ENCODE assay signal across 8 mouse cellular contexts in genomic region chr1:37872131-37873067, GRCm38 (mm10). TPM values are rescaled to one million over a fixed set of nuclear protein-coding genes. Genes with fewer than 3 reads are reported as not detected.
A peak's percentile ranks its signal among the peaks of the same experiment; 100 is the strongest.
DNase-seq lines count a peak whose midpoint lies in the region.

No protein-coding gene starts in this region.

- peak; percentile 72 to 78 for DNase-seq in adrenal gland, adult 18-20 months (ENCODE audit: low spot score in 2 of 2)
- peak; percentile 79 for DNase-seq in embryo, embryonic 10 days (ENCODE audit: low spot score)
- DNase-seq in gastrocnemius, adult 8-10 months (ENCODE audit: low spot score in 2 of 2), result peak; percentile 51 to 59
- peak; percentile 92 for DNase-seq in induced T-regulatory cell, adult 2 months (ENCODE audit: low read depth)
- DNase-seq in left cerebral cortex, adult 9 months (ENCODE audit: low spot score in 2 of 2), result peak; percentile 80 to 81
- DNase-seq in right cerebral cortex, postnatal 10 days (ENCODE audit: low spot score in 2 of 2), result peak; percentile 89 to 93
- DNase-seq in urinary bladder, postnatal 36 days (ENCODE audit: low spot score in 2 of 2), result peak; percentile 60 to 80

- peaks cover 8% of the 10 kb centered on the region for H3K9me3 ChIP-seq in megakaryocyte, embryonic 14.5 days

- peaks cover 32% of the 10 kb centered on the region for H3K36me3 ChIP-seq in megakaryocyte, embryonic 14.5 days (replicated peaks; ENCODE audit: low read length)

- H3K4me3 ChIP-seq in megakaryocyte, embryonic 14.5 days (replicated peaks), result peak overlapping the region; percentile 92

- no peaks in the 10 kb centered on the region for H3K27me3 ChIP-seq in megakaryocyte, embryonic 14.5 days (replicated peaks)

- peaks cover 57% of the 10 kb centered on the region for H3K4me1 ChIP-seq in megakaryocyte, embryonic 14.5 days

RNA-seq across cellular contexts. Expression of gene Lipt1, which starts 0.9 kb away (rescaled TPM):
- 10 to 100 TPM in 1 of 2 experiments, 1 to 10 TPM in 1; 10.0 to 15.8 TPM for total RNA-seq in adrenal gland, adult 18-20 months (2021)
- total RNA-seq in gastrocnemius, adult 8-10 months (2022), result 10 to 100 TPM in 1 of 4 experiments, 1 to 10 TPM in 3; 8.5 to 10.7 (median 9.1) TPM
- not detected in 2 replicates for polyA plus RNA-seq in megakaryocyte, embryonic 14.5 days (2012; ENCODE audit: insufficient read depth, low replicate concordance)

RNA-seq across cellular contexts. Expression of gene Tsga10, which starts 6.2 kb away (rescaled TPM):
- 1 to 10 TPM; 3.9 to 6.2 TPM for total RNA-seq in adrenal gland, adult 18-20 months (2021)
- total RNA-seq in gastrocnemius, adult 8-10 months (2022), result 1 to 10 TPM; 6.1 to 8.0 (median 7.7) TPM
- 0.35 TPM in 1 of 2 replicates, not detected in the other for polyA plus RNA-seq in megakaryocyte, embryonic 14.5 days (2012; ENCODE audit: insufficient read depth, low replicate concordance)

RNA-seq across cellular contexts. Expression of gene Mitd1, which starts 17.8 kb away (rescaled TPM):
- total RNA-seq in adrenal gland, adult 18-20 months (2021), result 10 to 100 TPM in 1 of 2 experiments, 1 to 10 TPM in 1; 9.6 to 12.9 TPM
- total RNA-seq in gastrocnemius, adult 8-10 months (2022), result 1 to 10 TPM in 3 of 4 experiments, under 1 TPM in 1; 0.63 to 2.1 (median 1.3) TPM
- 3.0 and 10.0 TPM in 2 replicates for polyA plus RNA-seq in megakaryocyte, embryonic 14.5 days (2012; ENCODE audit: insufficient read depth, low replicate concordance)

RNA-seq across cellular contexts. Expression of gene Mrpl30, which starts 17.9 kb away (rescaled TPM):
- 100 to 1,000 TPM; 186 to 276 TPM for total RNA-seq in adrenal gland, adult 18-20 months (2021)
- 100 to 1,000 TPM; 261 to 309 (median 283) TPM for total RNA-seq in gastrocnemius, adult 8-10 months (2022)
- polyA plus RNA-seq in megakaryocyte, embryonic 14.5 days (2012; ENCODE audit: insufficient read depth, low replicate concordance), result 6.9 and 19.0 TPM in 2 replicates

RNA-seq across cellular contexts. Expression of gene Lyg2, which starts 43.9 kb away (rescaled TPM):
- total RNA-seq in adrenal gland, adult 18-20 months (2021), result not detected
- total RNA-seq in gastrocnemius, adult 8-10 months (2022), result not detected
- polyA plus RNA-seq in megakaryocyte, embryonic 14.5 days (2012; ENCODE audit: insufficient read depth, low replicate concordance), result not detected in 2 replicates

Comparison
In these comparisons a context has a peak if more than half of its experiments do, and no peak if none do; other contexts are left out.
1. Peak in every context shown above with its lines: DNase-seq and H3K4me3 ChIP-seq.